Mouse (Mus musculus): ENCODE measurements at regions not wholly inside any gene's neighbourhood (a gene's known extent, or its start where the extent isn't known, plus 50 kb on each side); places are given as distances from the start of the nearest gene placed in this dataset.

GRCm38 (mm10) chr16:30775740-30776700 lies 176.5 kb downstream of the Fam43a start:
- ATAC-seq: no peak

DNA sequence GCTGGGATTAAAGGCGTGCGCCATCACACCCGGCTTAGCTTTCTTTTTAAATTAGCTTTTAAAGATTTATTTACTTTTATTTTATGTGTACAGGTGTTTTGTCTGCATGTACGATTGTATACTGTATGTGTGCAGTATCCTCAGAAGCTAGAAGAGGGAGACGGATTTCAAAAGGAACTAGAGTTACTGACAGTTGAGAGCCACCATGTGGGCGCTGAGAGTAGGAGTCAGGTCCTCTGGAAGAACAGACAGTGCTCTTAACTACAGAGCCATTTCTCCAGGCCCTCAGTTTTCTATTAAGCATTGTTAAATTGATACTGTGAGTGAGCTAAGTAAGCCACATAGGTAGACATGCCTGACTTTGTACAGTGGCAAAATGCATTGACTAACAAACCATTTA lies 177.9 kb downstream of the Fam43a start:
- no peak for ATAC-seq

- no peak for ATAC-seq
Observed at GRCm38 (mm10) chr16:30778078-30778477, 178.6 kb downstream of the Fam43a start.

GRCm38 (mm10) chr16:30778945-30779344 lies 179.4 kb downstream of the Fam43a start:
- ATAC-seq: no peak

DNA sequence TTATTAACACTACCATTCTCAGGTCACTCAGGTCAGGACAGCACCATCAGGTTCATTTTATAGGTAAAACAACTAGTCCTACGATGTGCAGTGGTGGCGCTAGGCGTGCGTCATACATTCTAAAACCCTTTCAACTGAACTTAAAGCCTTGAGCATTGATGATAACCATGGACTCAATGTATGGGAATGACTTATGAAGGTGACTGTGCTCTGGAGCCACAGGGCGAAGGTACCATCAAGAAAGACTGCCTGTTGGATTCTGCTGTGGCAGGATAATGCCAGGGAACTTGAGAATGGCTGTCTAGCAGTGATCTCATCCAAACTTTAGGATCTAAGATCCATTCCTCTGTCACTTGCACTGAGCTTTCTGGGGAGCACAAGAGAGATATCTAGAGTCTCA lies 184.7 kb downstream of the Fam43a start:
- ATAC-seq: no peak

- ATAC-seq: no peak
Observed at GRCm38 (mm10) chr16:30784949-30785348, 185.4 kb downstream of the Fam43a start.

DNA sequence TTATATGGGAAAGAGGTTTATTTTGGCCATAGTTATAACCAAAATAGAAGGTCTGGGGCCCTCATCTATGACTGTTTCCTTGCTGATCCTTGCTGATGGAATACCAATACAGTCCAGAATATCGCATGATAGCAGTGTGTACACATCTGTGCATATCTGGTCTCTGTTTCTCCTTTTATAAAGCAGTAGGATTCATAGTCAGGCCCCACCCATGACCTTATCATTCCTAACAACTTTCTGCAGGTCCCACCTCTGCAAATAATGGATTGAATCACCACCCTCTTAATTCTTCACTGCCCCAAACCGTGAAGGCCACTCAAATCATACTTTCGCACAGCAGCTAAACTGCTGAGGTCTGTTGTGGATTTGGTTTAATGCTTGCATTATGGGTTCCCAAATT lies 186.5 kb downstream of the Fam43a start:
- ATAC-seq: no peak

GRCm38 (mm10) chr16:30787351-30787750 lies 187.8 kb downstream of the Fam43a start:
- ATAC-seq: no peak

GRCm38 (mm10) chr16:30788321-30788781 lies 188.8 kb downstream of the Fam43a start:
- ATAC-seq: no peak

DNA sequence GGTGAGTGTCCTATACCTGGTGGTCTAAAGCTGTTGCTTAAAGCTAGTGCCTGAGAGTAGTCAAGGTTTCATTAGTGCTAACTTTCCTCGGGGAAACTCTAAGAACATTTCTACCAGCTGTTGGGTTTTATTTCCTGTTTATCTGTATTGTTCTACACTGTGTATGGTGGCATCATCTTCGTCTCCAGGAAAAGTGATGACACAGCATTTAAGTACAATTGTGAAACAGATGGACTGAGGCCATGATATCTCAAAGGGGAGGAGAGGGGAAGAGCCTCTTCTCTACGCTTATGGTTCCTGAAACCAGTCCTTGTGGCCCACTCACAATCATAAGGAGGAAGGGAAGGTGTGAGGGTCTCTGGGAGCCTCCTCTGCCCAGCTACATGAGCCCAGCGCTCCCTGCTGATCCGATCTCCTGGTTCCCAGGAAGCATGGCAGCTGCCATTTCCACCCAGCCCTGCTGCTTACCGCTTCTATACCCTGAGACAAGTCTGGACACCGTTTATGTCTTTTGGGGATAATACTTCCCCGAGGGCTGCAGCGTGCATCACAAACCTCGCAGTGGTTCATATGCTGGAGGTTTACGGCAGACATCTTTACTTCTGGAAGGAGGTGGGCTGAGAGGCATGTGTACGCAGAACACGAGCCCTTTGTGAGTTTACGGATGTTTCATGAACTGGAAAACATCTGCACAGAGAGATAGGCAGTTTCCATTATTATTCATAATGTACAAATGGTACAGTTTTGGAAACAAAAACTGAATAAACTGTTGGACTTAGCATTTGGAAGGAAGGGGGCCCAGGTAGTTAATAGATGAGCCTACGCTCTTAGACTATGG lies 189.6 kb downstream of the Fam43a start:
- peak; percentile 67 for ATAC-seq

GRCm38 (mm10) chr16:30790036-30790435 lies 190.5 kb downstream of the Fam43a start:
- ATAC-seq: no peak

DNA sequence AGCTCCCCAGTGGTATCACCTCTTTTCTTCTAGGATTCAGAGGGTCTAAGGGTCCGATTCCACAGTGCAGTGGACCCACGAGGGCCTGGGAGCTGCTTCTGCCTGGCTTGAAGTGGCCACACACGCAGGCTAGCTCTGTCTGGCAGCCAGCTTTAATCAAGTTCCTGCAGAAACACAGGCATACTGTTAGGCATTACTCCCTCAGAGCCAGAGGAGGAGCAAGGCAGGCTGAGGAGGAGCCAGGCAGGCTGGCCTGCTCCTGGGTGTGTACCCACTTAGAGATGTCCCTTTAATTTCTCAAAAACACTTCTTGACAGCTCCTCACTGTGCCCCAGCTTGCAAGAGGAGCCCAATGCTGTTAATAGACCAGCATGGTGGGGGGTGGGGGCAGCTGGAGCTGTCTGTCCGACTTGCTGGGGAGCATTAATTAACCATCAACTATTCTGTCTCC lies 191.1 kb downstream of the Fam43a start:
- no peak for ATAC-seq

DNA sequence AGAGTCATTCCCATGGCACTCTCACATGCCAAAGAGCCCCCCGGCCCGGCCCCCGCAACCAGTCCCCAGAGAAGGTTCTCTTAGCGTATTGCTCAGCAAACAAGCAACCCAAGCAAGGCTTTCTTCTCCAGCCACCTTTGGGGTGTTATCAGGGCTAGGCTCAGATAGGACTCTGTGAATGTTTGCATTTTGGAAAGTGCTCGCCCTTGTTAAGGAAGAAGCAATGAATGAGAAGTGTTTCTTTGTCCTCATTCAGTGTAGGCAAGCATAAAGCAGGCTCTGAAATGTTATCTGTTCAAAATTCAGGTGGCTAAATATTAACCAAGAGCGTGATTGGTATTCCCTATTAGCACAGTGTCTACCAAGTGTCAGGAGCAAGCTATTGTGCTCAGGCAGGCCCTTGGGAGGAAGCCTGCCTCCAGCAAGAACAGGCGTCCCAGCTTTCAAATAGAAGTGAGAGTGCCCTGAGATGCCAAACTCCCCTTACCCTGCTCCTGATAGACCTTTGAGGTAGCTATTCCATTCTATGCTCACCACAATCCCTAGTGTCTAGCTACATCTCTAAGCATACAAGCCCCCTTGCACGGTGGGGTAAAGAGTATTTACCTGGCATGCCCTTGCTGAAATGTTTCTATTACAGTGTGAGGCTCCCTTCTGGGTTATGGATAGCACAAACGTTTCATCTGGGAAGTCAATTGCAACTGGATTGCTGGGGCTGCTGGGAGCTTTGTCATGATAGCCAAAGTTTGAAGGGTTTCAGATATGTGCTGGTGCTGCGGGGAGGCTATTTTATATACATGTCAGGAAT lies 191.7 kb downstream of the Fam43a start:
- no peak for ATAC-seq

DNA sequence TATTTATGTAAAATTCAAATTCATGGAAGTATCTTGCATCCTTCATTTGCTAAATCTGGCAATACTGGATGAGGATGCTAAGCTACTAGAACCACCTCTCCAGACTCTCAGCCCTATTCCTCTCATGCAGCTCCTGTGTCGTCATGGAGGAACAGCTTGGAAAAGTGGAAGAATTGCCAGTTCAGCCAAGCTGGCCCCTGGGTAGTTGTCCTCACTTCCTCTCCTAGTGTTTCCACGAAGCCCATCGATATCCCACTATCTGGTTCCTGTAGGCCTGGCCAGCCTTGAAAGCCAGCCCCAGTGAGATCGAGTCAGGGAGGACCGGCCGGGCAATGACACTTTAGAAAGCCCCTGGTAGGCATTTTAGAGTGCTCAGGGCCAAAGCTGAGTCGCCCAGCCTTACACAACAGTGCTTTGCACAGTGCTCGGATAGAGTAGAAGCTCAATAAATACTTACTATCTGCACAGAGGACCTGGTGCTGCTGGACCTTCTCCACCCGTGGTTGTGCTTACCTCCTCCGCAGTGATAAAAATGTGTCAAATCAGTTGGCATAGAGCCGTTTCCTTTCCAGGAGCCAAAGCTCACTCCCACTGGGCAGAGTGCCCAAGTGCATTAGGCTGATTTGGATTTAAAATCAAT lies 193.3 kb downstream of the Fam43a start:
- ATAC-seq: no peak

DNA sequence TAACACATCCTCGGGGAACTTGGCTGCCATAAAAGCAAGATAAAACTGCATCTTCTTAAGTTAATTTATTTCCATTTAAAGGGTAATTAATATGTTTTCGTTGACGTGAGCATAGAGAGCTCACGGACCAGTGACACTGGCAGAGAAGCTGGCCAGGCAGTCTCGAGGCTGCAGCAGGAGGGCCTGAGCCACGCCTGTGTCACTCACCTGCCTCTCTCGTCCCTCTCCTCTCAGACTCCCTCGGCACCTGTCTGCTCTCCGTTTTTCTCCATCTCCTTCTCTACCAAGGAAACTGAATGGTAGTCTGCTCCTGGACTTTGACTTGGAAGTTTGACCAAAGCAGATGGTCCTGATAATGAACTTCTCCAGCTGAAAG lies 193.8 kb downstream of the Fam43a start:
- no peak for ATAC-seq

- ATAC-seq: no peak
Observed at GRCm38 (mm10) chr16:30793856-30794255, 194.3 kb downstream of the Fam43a start.

DNA sequence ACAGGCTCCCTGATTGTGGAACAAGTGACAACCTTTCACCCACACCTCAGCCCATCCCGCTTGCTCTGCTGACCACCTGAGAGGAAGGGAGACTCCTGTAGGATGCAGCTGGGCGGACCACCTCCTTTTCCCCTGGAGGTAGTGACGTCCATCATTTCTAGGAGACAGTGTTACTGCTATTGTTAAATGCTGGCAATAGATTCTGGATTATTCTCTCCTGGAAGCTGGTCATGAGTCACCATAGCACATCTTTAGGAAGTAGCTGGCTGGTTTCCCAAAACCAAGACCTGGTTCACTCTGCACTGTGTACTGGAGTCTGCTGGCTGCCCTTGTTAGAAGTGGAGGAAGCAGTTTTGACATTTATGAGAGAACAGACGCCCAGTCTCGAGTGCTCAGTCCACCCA lies 196.0 kb downstream of the Fam43a start:
- no peak for ATAC-seq

GRCm38 (mm10) chr16:30796103-30796502 lies 196.6 kb downstream of the Fam43a start:
- no peak for ATAC-seq

DNA sequence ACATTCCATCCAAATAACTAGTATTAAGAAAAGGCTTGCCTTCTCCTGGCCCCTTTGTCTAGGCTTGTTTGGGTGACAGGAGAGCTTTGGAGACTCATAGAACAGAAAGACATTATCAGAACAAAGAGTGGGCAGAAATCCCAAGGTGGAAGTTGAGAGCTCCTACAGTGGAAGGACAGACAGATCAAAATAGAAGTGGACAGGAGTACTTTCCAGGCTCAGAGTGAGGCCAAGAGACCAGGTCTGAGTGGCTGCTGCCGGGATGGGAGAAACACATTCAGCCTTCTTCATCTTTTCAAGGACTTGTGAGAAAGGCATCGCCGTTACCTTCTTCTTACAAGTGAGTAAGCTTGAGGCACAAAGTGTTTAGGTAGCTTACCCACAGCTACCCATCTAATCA lies 197.5 kb downstream of the Fam43a start:
- ATAC-seq: no peak

DNA sequence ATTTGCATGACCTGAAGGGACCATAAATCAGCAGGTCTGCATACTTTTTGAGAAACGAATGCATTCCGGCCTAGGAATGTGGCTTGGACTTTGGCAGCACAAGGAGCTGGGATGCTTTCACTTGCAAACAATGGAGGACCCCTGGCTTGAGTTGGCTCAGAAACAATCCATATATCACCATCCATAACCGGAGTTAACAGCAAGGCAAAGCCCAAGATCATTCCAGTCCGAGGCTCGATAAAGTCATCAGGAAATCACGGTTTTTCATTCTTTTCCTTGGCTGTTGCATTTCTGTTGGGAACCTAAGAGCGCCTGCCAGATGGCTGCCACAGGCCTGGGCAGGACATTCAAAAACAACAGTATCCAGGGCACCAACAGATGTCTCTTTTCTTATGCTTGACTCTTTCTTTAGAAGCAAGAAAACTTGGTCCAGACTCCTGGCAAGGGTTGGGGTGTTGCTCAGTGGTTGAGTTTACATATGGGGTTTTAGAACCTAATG lies 198.5 kb downstream of the Fam43a start:
- no peak for ATAC-seq

DNA sequence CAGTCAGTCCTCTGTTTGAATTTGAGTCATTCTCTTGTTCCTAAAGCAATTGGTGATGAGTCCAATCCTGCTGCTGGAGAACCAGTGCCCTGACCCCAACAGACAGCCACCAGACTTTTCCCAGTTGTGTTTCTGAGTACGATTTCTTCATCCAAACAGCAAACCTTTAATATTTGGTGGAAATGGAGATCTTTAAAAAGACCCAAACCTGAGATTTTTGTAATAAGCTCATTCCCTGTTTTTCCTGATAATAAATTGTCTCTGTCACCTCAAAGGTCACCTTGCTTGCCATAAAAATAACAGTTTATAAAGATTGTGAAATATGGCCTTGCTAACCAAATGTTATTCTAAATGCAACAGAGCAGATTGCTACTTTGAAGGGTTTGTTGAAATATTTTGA lies 199.0 kb downstream of the Fam43a start:
- ATAC-seq: no peak

Measured in inflammation-experienced regulatory T-cells, adult 6 months (primary cell).